Mouse (Mus musculus): ENCODE measurements around the gene Ppt1. TPM values are rescaled to one million over a fixed set of nuclear protein-coding genes. Genes with fewer than 3 reads are reported as not detected.
"Not testable (repeated sequence)": the region's sequence is repeated elsewhere in the genome, so short reads cannot be mapped to it uniquely, and the experiment has no call there.

The Ppt1 gene
- total RNA-seq (2021): 10 to 100 TPM; 81.6 to 82.9 TPM

DNA sequence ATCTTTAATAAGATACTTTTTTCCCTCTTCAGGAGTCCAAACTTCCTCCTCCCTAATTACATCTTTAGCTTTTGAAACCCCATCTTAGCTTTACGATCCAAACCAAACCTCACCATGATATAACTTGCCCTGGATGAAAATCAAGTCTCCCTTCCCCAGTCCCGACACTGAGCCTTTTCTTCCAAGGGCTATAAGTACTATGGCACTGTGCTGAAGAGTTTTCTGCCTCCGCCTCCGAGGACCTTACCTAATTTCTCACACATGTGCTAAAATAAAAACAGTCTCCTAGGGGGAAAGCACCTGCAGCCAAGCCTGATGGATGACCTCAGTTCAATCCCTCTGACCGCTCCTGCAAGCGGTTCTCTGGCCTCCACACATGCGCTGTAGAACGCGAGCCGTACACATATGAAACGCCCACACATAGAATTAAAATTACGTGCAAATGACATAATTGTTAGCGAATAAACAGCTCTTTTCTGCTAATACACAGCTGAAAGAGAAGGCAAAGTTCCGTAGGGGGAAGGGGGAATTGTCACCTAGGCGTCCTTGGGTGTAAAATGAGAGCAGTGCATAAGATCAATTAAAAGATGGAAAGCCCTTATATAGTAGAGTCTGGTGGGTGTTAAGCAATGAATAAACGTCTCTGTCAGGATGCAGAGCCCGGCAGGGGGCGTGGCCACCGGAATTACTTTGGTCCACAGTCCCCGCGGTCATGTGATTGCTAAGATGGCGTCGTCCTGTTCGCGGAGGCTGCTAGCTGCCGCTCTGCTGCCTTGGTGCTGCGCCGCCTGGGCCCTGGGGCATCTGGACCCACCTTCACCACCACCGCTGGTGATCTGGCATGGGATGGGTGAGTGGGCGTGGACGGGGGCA is at the start of gene Ppt1:
Gene Ppt1, plus strand, starts transcription at position 713 of the 873 bp plus-strand sequence.
- peak; percentile 87 to 89 for DNase-seq

GRCm38 (mm10) chr4:122789335-122790089 is 46.5 kb upstream of the Ppt1 start:
- no peak for DNase-seq

DNA sequence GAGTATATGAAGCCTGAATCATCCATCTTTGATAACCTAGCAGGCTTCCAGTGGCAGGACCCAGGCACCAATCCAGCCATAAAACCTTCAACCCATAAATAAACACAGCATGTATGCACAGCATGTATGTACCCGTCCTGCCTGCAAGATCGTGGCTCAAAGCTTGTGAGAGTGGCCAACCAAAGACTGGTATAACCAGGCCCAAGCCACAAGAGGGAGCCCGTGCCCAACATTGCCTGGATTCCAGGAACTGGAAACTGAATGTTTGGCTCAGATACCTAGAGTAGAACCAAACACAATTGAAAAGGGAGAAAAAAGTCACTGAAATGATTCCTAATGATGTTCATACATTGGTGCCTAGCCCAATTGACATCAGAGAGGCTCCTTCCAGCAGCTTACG is 27.9 kb upstream of the Ppt1 start:
- DNase-seq: peak; percentile 69 to 71

- DNase-seq: no peak
These were observed 24.9 kb upstream of the Ppt1 start for GRCm38 (mm10) chr4:122811180-122811579.

GRCm38 (mm10) chr4:122811824-122812223 is 24.2 kb upstream of the Ppt1 start:
- no peak for DNase-seq

- DNase-seq: no peak
These were observed 19.8 kb upstream of the Ppt1 start for GRCm38 (mm10) chr4:122816202-122816601.

GRCm38 (mm10) chr4:122820941-122821340 is 15.1 kb upstream of the Ppt1 start:
- DNase-seq: not testable (repeated sequence)

- DNase-seq: no peak
These were observed 8.4 kb upstream of the Ppt1 start for GRCm38 (mm10) chr4:122827651-122828050.

GRCm38 (mm10) chr4:122829339-122829738 is 6.7 kb upstream of the Ppt1 start:
- DNase-seq: no peak

GRCm38 (mm10) chr4:122831888-122832287 is 4.2 kb upstream of the Ppt1 start:
- DNase-seq: no peak

DNA sequence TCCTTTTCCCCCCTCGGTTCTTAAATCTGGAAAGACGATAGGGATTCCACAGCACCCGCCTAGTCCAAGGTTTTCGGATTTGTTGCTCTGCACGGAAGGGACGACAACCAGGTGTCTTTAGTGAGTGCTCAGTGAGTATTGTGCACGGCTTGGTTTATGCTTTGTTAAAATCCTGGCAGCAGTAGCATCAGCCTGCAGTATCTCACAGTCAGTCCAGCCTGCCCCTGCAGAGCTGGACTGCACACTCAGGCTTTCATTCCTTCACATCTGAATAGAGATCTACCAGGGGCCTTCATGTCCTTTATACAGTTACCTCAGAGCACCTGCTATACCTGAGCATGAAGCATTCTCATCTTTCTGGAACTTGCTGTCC is 347 bp downstream of the Ppt1 start:
- no peak for DNase-seq

- DNase-seq: no peak
These were observed 1.2 kb downstream of the Ppt1 start for GRCm38 (mm10) chr4:122837180-122837730.

- no peak for DNase-seq
These were observed 2.0 kb downstream of the Ppt1 start for GRCm38 (mm10) chr4:122837994-122838393.

GRCm38 (mm10) chr4:122838416-122838815 is 2.4 kb downstream of the Ppt1 start:
- no peak for DNase-seq

DNA sequence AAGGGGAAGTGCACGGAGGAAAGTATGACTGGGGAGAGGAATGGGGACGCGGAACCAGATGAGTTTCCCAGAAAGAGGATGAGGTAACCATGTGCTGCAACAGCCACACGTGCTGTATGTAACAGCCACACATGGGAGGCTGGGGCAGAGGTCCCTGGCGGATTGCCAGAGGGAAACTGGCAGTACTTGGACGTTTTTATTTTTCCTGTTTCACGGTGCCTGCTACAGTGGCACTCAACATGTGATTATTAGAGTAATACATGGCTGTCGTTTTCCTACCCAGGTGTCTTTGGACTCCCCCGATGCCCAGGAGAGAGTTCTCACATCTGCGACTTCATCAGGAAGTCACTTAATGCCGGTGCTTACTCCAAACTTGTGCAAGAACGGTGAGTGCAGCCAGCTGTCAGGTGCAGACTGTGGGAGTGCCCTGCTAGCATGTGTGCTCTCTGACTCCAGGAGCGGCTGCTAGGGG is 12.1 kb downstream of the Ppt1 start:
- no peak for DNase-seq

DNA sequence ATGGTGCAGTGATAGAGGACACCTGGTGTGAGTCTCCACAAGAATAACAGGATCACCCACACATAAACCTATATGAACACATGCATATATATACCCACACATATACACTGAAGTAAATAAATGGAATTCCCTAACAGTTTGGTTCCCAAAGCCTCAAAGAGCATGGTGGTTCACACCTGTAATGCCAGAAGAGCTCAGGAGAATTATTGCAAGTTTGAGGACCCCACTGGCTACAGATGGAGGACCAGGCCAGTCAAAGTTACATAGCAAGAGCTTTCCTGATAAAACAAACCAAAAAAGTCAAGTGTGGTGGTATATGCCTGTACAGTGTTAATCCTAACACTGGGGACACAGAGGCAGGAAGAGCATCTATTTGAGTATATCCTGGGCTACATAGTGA is 15.5 kb downstream of the Ppt1 start:
- DNase-seq: no peak

DNA sequence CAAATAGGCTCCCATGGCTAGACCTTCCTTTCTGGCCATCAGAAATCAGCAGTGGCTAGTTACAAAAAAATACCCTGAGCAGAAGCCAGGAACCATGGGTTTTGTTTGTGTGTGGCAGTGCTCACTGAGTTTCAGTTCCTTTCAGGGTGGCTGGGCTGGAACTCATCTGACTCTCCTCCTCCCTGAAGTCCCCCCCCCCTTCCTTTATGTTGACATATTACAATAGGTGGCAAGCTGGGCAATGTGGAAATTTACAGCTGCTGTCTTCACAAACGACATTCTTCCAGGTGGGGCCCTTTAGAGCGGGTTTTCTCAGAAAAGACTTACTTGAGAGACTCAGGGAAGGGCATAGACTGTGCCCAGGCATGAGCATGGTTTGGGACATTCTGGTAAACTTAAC is 17.6 kb downstream of the Ppt1 start:
- DNase-seq: no peak

GRCm38 (mm10) chr4:122854770-122855169 is 18.7 kb downstream of the Ppt1 start:
- DNase-seq: no peak

GRCm38 (mm10) chr4:122857909-122858308 is 21.9 kb downstream of the Ppt1 start:
- DNase-seq: no peak

- no peak for DNase-seq
These were observed 23.1 kb downstream of the Ppt1 start for GRCm38 (mm10) chr4:122859096-122859674.

GRCm38 (mm10) chr4:122861836-122862235 is 25.8 kb downstream of the Ppt1 start:
- no peak for DNase-seq

GRCm38 (mm10) chr4:122868041-122868440 is 32.0 kb downstream of the Ppt1 start:
- no peak for DNase-seq

- no peak for DNase-seq
These were observed 34.0 kb downstream of the Ppt1 start for GRCm38 (mm10) chr4:122870027-122870426.

All from layer of hippocampus, postnatal 36 days (tissue).